Mouse (Mus musculus): ENCODE data around the gene Fignl1.

- TF ChIP-seq POLR2A (IDR thresholded peaks at IDR 0.05; ENCODE audit: control insufficient read depth, extremely low read depth, insufficient read depth, low read length, poor library complexity) (no peak), CTCF (IDR thresholded peaks at IDR 0.05; ENCODE audit: borderline replicate concordance, control insufficient read depth, extremely low read depth, insufficient read depth, low read length, poor library complexity) (no peak)
Observed at GRCm38 (mm10) chr11:11772196-11772595, 36.6 kb downstream of the Fignl1 start.

All from thymus, adult 2 months (tissue).